Mouse (Mus musculus) gastrocnemius, adult 2 months (tissue): ENCODE measurements around the gene Prkci. TPM values are rescaled to one million over a fixed set of nuclear protein-coding genes. Genes with fewer than 3 reads are reported as not detected.

Source experiments
- DNase-seq: peaks from one replicate; pipeline ENCODE4 v3.0.0; 2022
- H3K27ac ChIP-seq: fragments of 200-600 bp; 2 replicates; pipeline ENCODE4 v1.8.1; 2022; ENCODE audit warnings: mild to moderate bottlenecking
- H3K4me3 ChIP-seq: fragments of 200-600 bp; 2 replicates; pipeline ENCODE4 v1.8.1; 2022; ENCODE audit warnings: mild to moderate bottlenecking, moderate library complexity
- CTCF ChIP-seq: fragments of 200-600 bp; IDR thresholded peaks from 2 replicates; pipeline ENCODE4 v1.8.1; 2022; ENCODE audit warnings: antibody characterized with exemption, mild to moderate bottlenecking, moderate library complexity
- intact Hi-C: fragments of 180-260 bp; cut with DNase I; formaldehyde crosslinking; loops from one replicate; pipeline ENCODE4 v1.15.1; 2025
- total RNA-seq, 2 experiments: library from RNA; stranded (reverse); gene quantifications; 2 replicates each; pipeline ENCODE4 v1.2.3; 2021

Gene Prkci
- total RNA-seq, 2 experiments from 2014 or later = 4.3 to 6.3 TPM

DNA sequence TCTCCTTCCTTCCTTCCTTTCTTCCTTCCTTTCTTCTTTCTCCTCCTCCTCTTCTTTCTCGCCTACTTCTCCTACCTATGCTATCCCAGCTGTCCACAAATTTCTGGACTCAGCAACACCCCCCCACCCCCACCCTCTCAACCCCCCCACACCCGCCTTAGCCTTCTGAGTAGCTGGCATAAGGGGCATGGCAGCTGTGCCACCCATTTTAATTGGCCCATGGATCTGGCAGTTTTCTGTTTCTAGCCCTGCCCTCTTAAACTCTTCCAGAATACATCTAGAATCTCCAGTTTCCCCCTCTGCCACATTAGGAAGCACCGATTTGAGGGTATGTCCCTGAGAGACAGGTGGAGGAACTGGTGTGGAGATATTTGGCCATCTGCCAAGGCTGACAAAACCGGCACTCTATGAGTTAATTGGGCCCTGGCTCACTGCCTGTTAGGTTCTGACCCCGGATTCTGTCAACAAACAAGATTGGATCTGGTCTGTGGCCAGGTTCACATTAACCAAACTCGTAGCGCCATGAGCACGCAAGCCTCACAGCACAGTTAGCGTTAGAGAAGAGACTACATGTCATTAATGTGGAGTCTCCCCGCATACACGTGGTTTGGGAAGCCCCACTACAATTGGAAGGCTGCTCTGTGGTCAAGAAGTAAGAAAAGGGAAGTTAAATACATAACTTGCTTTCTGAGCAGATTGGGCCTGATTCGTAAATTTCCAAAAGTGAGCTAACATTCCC is 88.1 kb downstream of the Prkci start:
- Histone ChIP-seq H3K27ac (peak overlapping the region; percentile 40; the same call in 1 of the 2 replicates), H3K4me3 (peak overlapping the region; percentile 24; the same call in 1 of the 2 replicates)
- DNase-seq = peak; percentile 28
- intact Hi-C loops = no loop called here
- TF ChIP-seq CTCF = no peak

DNA sequence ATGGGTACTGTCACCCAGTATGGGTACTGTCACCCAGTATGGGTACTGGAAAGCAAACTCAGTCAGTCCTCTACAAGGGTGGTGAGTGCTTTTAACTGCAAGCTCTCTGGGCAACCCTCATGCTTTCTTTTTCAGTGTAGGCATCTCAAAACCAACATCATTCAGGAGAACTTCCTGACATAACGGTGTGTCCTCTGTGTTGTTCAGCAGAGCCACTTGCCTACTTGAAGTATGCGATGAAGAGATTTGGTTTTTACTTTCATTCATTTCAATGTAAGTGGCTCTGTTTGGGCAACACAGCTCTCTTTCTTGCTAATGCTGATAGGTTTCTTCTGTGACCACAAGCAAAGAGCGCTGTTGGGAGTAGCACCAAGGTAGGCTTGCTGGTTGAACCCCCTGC is 89.5 kb downstream of the Prkci start:
- no peak for DNase-seq
- Histone ChIP-seq H3K4me3 (no peak overlapping the region), H3K27ac (no peak overlapping the region)
- intact Hi-C loops = no loop called here
- TF ChIP-seq CTCF = no peak

DNA sequence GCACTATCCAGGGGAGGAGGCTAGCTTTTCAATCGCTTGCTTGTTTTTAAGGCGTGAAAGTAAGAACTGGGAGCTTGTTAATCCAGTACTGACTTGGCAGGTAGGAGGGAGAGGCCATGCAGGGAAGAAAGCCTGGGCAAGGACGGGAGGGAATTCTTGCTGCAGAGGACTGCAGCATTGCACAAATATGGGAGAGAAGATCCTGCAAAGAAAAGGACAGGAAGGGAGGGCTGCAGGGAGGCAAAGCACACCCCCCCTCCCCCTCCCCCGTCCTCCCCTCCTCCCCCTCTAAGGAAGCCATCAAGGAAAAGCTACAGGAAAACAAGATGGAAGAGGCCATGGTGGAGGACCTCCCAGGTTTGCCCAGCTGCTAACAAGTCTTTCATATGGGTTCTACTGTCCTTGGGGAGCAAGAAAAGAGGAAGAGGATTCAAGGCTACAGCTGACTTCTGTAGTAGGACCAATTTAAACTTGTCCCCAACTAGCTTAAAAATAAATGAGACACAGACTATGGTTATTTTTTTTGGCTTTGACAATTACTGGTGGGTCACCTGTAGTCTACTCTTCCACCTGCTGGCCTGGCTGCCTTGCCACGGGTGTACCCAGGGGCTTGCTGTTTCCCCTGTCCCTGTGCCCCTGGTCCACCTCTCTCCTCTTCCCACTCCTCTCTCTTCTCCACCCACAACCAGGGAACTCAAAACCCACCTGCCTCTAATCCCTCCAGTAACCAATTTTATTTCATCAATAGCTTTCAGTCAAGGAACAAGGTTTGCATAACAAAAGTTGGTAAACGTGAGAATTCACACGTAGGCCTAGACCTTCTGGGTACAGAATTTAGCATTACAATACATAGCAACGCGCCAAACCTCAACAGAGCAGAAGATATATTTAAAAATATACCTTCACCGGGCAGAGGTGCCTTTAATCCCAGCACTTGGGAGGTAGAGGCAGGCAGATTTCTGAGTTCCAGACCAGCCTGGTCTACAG is 93.5 kb downstream of the Prkci start:
- Histone ChIP-seq H3K27ac (no peak overlapping the region), H3K4me3 (no peak overlapping the region)
- intact Hi-C loops = no loop called here
- TF ChIP-seq CTCF = no peak
- DNase-seq = no peak

DNA sequence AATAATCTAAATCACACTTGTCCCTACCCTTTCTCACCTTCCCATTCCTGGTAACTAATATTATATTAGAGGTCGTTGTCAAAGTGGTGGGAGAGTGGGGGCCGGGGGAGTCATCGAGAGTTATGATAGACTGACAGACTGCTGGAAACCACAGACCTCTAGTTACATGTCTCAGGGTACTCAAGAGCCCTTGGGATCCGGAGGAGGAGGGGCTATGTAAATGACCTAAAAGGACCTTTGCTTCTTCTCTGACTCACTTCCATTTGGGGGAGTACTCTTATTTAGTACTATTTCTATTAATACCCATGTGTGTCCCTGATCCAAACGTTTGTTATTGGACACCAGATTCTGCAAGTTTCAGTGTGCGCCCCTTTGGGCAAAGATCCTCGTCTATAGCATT is 94.4 kb downstream of the Prkci start:
- intact Hi-C loops = loop anchor here (5.0 kb wide), 2 partner anchors 47 to 488 kb away; partner anchors contain the start of gene Mynn
- H3K4me3 ChIP-seq = no peak overlapping the region
- H3K27ac ChIP-seq = no peak overlapping the region
- no peak for TF ChIP-seq CTCF
- no peak for DNase-seq

DNA sequence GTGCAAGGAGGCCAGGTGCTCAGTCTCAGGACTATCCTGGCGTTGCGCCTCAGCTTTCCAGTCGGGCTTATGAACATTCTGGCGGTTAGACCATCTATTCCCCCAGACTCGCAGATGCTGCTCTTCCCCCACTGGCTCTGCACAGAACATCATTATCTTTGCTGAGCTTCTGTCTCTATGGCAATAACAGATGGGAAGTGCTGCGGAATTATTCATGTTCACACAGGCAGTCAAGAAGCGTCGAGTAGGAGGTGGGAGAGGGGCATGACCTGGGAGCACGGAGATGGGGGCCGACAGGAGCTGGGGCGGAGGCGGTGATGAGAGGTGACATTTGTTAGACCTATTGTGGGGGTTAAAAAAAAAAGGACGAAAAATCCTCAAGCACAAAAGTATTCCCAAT is 97.6 kb downstream of the Prkci start:
- peak; percentile 34 for DNase-seq
- peak overlapping the region; percentile 98 for H3K27ac ChIP-seq
- intact Hi-C loops = loop anchor here (5.0 kb wide), 2 partner anchors 44 to 491 kb away; partner anchors contain the start of gene Mynn
- peak overlapping the region; percentile 90 for H3K4me3 ChIP-seq
- TF ChIP-seq CTCF = no peak

DNA sequence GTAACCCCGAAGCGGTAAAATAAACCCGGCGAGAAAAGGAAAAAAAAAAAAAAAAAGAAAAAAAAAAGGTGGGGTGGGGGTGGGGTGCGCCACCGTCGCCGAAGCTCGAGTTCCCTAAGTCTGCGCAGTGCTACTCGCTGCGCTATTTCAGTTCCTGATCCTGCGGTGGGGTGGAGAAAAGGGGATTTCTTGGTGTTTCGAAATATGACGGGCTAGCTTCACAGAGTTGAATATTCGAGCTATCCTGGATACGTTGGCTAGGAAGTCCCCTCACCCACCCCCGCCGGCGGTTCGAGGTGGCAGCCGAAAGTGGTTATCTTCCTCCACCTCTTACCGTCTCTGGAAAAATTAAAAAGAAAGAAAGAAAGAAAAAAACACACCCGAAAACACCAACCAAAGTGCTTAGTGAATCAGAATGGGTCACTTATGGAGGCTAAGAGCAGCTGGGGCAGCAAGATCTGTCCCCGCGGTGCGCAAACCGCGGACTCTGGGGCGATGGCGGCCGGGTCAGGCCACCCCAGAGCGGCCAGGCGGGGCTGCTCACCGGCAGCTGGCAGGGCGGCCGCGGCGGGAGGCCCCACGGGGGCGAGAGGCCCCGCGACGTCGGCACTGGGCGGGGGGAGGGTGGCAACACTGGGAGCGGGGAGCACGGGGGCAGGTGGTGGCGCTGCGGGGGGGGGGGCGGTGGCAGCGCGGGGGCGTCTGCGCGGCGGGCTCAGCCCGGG is 98.2 kb downstream of the Prkci start:
- intact Hi-C loops = loop anchor here (1.0 to 5.0 kb wide), 3 partner anchors 36 to 491 kb away; partner anchors contain the start of gene Mynn
- DNase-seq = peak; percentile 89
- peak overlapping the region; percentile 98 for H3K27ac ChIP-seq
- no peak for TF ChIP-seq CTCF
- H3K4me3 ChIP-seq = peak overlapping the region; percentile 90

DNA sequence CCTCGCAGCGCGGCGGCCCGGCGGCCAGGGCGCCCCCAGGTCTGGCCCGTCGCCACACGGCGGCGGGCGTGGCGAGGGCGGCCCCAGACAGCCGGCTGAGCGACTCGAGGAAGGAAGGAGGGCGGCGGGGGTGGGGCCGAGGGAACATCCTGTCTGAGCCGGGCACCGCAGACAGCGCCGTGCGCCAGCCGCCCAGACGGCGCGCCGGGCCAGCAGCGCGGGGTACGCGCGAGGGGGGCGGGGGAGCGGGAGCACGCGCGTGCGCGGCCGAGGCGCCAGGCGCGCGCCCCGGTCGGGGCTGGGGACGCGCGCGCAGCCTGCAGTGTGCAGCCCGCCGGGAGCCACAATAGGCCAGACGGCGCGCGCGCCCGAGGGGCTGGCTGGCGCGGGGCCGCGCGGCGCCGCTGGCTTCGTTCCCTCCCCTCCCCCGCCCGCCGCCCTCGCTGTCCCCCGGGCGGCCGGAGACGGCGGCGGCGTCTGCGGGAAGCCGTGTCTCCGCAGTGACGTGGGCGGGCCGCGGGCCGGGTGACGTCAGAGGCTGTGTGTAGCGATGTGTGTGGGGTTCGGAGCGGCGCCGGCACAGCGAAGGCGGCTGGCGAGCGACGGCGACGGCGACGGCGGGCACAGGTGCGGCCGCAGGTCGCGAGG is 99.1 kb downstream of the Prkci start, which contains the start of gene Skil:
Gene Skil, plus strand, starts transcription at position 528 of the 648 bp plus-strand sequence.
- DNase-seq = peak; percentile 98
- no peak for TF ChIP-seq CTCF
- intact Hi-C loops = loop anchor here (1.0 to 5.0 kb wide), 3 partner anchors 37 to 492 kb away; partner anchors contain the start of gene Mynn
- peak within 1 kb of the TSS; percentile 90 for H3K4me3 ChIP-seq
- H3K27ac ChIP-seq = peak within 1 kb of the TSS; percentile 98

DNA sequence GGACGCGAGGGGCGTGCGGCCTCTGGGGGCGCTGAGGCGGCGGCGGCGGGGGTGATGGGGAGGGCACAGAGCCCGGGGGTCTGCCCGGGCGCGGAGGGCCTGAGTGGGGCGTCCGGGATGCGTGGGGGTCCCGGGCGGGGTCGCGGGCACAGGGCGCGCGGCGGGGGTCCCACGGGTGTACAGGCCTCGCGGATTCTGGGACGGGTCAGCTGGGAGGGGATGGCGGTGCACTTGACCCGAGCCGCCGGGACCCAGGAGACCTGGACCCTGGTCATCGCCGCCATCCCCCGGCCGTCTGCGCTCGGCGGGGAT is 99.6 kb downstream of the Prkci start:
- no peak for TF ChIP-seq CTCF
- intact Hi-C loops = no loop called here
- no peak for DNase-seq
- peak overlapping the region; percentile 90 for H3K4me3 ChIP-seq
- peak overlapping the region; percentile 98 for H3K27ac ChIP-seq

DNA sequence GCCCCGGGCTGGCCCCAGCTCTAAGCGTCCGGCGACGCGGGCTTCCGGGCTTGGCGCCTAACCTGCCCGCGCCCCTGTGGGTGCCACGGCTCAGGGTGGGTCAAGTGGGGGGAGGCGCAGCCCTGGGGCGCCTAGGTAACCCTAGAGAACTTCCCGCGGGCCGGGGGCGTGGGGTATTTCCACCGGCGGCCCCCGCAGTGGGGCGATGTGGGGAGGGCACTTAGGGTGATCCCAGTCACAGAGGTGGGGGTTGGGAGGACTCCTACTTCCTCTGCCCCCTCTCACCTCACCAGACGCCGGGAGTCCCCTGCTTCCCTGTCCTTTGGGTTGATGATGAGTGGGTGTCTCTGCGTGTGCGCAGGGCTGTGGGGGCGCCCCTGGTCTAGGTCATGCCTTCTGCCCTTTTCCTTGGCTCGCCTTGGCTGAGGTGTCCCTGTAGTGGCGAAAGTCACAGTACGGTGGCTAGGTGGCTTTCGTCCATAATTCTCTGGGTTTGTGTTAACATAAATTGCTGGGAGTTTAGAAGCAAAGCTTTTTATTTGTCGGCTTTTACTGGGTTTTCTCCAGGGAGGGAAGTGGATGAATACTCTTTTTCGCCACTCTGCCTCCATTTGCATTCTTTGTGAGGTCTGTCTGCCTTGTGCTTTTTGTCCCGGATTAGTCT is 100.1 kb downstream of the Prkci start:
- peak; percentile 65 for DNase-seq
- Histone ChIP-seq H3K4me3 (peak overlapping the region; percentile 90), H3K27ac (peak overlapping the region; percentile 98)
- intact Hi-C loops = no loop called here
- no peak for TF ChIP-seq CTCF

DNA sequence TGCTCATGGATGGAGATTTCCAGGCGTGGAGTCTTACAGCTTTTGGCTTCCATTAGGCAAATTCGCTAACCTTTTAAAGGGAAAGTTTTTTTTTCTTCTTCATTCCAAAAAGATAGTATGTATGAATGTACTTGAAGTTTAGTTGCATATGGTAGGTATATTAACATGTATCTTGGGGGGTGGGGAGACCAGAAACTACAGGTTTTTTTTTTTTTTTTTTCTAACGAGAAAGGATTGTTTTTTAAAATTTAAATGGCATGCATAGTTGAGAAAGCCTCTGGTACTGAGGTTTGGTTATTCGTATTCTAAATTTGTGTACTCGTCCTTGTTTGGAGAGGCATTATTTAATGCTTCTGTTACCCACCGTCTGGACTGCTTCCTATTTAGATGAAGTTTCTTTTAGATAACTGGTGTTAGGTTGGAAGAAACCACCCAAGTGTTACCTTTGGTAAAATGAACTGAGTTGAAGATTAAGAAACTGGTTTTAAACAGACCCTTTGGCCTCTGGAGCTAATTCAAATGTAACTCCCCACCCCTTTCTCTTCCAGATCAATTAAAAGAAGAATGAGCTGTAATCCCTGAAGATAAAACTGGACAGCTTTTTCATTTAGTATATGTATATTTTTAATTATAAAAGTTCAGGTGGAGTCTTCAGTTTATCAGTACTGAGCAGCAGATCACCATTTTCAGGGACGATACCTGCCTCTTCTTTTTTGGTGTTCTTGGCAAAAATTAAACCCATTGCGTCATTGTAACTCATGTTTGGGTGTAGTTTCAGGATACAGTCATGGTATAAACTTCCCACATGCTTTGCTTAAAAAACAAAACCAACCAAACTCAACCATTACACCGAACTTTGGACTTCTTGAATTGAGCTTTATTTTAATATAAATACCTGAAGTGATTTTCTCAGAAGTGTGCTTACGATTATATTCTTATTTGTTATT is 100.9 kb downstream of the Prkci start:
- intact Hi-C loops = no loop called here
- Histone ChIP-seq H3K27ac (peak overlapping the region; percentile 98), H3K4me3 (peak overlapping the region; percentile 90)
- no peak for TF ChIP-seq CTCF
- no peak for DNase-seq
